Mouse (Mus musculus) urinary bladder, postnatal 4 days (tissue): Measurements from ENCODE around the gene Irf1.

Experiments
- DNase-seq, 2 experiments: peaks; one replicate each; pipeline ENCODE4 v3.0.0; 2021 to 2022; ENCODE audit warnings: low spot score in 2 of 2

Irf1 gene

DNA sequence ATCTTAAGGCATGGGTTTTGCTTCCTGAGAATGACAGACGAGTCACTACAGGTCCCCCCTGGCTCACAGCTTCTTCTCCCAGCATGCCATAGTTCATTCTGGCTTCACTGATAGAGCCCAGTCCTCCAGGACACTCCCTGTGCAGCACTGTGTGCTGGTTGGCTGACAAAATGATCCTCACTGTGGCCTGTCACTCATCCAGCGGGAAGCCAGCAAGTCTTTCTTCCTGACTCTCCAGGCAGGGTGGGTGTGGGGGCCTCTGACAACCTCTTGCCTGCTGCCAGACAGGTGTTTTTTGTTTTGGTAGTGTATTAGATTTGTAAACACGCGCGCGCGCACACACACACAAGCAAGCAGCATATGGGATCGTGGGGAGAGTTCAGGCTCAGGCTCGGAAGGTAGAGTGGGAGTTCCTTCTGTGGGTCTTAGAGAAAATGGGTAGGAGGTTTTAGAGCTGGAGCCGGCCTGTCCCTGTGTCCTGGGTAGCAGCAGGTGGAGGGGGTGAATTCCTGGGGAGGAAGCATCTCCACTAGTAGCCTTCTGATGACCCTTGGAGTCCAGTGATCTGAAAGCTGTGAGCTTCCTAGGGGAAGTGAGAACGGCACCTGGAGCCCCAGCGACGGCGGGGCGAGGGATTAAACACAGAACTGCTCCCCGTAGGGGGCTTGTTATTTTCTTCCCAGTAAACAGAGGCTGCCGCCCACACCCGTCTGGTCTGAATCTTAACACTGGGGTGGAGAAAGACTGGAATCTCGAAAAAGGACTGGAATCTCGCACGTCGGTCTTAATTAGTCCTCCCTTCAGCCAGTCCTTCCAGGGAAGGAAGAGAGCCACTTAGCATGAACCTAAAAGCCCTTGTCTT lies 10.0 kb upstream of the Irf1 start:
- peak in 1 of 2 experiments; percentile 56 for DNase-seq

GRCm38 (mm10) chr11:53761284-53761683 lies 8.5 kb upstream of the Irf1 start:
- DNase-seq: no peak

DNA sequence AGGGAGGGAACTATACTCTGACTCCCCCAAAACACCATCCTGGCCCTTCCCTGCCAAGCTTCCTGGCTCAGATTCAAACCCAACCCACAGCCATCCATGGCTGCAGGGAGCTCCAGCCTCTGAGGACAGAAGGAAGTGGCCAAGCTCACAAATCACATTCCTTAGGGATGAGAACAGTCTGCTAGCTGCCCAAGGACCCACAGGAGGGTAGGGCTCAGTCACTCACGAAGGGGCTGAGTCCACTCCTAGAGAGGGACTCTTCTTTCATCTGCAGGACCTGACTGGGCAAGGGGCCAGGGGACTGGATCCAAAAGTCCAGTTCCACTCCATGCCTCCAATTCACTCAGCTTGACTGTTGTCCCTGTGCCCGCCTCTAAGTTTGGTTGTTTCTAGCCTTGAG lies 8.0 kb upstream of the Irf1 start:
- DNase-seq: peak; percentile 72 to 81

GRCm38 (mm10) chr11:53762426-53762825 lies 7.4 kb upstream of the Irf1 start:
- DNase-seq: no peak

DNA sequence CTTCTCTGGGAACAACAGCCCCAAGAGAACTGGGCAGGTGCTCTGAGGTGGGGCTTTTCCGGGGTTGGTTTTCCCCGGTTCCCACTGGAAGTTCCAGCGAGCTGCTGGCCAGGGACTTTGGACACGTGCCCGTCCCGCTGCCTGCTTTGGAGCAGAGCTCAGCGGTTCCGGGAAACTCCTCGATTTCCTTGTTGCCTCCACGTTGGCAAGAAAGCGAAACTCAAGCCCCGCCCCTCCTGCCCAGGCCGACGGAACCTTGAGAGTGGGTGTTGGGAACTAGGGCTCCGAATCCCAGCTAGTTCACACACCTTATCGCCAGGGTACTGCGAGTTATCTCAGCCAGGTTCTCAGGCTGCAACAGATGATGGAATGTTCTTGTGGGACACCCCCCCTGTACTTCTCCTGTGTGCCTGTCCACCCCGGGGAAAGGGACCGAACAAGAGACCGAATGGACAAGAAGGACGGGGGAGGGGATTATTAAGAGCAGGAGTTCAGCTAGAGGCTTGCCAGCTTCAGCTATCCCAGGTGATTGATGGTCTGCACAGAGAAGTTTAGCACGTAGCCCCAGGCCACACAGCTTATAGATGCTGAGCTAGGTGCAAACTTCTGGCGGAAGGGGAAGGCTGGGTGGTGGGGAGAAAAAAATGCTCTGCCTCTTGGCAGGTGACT lies 6.9 kb upstream of the Irf1 start:
- DNase-seq: peak; percentile 80 to 88

DNA sequence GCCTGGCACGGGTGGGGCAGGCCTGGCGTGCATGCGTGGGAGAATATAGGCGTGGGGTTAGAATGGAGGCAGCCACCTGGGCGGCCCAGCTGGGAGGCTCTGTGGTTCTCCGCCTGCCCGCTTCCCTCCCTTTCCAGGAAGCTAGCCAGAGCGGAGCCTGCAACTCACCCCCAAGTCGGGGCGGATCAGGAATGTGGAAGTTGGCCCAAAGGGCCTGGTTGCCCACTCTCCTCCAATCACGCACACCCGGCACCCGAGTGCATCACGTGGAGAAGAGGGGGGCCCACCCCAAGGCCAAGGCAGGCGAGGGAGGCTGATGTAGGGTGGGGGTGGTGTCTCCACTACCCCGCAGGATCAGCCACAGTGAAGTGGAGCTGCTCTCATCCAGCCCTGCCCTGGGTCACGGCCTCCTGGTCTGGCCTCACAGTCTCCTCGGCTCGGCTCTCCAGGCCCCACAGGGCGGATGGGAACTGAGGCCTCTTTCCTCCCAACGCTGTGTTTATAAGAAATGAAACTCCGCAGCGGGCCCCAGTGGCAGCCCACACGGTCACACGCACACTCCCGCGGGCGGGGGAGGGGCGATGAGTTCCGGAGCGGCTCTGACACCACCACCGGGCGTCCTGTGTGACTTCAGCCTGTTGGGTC lies 6.2 kb upstream of the Irf1 start:
- DNase-seq: peak; percentile 88 to 91

DNA sequence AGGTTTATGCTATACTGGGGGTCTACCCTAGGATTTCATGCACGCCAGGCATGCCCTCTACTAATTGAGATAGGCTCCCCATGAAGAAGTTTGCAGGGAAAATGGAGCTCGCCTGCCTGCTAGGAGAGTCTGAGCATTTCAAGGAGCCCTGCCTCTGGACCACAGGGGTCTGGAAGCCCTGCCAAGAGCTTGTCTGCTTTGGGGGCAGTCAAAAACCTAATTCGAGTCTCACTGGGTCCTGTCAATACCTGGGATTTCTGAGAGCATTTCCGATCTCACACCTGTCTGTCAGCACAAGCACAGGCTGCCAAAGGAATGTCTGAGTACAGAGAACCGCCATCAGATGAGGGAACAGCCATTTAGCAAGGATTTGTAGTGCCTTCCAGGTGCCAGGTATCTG lies 5.2 kb upstream of the Irf1 start:
- no peak for DNase-seq

DNA sequence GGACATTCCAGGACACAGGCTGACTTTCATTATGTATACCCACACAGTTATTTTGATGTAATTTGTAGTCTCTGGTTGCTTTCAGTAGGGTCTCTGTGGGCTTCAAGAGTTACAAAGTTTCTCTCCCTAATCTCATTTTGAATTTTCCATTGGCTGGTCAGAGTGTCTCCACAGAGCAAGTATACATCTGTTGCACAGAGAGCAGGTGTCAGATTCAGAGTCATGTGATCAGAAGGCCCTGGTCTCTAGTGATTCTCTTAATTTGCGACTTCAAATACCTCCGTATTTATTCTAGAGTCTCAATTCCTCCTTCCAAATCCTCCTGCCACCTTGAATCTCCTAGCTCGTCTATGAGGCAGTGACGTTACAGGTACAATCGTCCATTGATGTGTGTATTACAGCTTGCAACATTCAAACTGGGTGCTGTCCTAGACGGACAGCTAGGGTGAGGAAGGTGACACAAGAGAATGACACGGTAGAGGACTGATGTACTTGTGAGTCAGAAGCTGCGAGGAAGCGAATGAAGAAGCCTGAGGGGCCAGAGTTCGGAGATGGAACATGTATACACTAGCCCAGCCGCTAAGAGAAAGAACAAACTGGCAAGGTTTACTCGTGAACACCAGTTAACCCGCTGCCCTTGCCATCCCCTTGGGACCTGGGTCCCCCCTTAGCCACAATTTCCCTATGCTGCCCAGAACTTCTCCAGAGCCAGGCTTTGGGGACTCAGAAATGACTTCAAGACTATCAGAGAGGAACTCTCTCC lies 1.2 kb upstream of the Irf1 start:
- DNase-seq: no peak

- no peak for DNase-seq
Observed at GRCm38 (mm10) chr11:53769185-53769576, 633 bp upstream of the Irf1 start.

DNA sequence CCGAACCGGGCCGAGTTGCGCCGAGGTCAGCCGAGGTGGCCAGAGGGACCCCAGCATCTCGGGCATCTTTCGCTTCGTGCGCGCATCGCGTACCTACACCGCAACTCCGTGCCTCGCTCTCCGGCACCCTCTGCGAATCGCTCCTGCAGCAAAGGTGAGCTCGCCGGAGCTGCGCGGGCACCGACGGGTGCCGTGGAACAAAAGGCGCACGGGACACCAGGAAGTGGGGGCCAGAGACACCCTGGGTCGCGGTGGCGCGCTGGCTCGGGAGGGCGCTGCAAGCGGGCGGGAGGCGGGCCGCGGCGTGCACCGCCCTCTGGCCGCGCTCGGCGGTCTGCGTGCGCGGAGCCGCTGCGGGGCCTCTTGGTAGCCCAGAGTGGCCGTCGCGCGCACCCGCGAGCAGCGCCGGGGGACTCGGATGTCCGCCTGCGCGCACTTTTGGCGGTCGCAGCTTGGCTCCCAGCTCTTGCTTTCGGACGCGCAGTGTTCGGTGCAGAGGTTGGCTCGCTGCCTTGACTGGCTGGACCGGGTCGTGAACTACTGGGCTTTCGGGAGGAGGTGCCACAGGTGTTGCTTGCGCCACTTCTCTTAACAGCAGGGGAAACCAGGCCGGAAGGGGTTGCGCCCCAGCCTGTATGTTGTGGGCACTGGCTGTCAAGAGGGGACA lies 444 bp downstream of the Irf1 start:
- DNase-seq: peak; percentile 78 to 80

- DNase-seq: no peak
Observed at GRCm38 (mm10) chr11:53771001-53771744, 1.4 kb downstream of the Irf1 start.

DNA sequence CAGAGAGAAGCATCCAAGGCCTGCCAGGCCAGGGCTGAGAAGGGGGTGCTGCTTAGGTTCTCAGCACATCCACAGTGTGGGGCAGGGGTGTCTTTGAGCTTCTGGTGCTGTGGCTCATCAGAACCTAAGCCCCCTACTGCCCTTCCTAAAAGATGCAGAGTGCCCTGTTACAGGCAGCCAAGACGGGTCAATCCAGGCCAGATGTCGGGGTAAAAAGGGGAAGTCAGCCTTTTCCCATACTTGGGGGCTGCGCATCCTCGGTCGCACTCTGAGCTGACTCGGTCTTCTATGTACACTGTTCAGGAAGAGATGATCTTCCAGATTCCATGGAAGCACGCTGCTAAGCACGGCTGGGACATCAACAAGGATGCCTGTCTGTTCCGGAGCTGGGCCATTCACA lies 2.7 kb downstream of the Irf1 start:
- no peak for DNase-seq

- DNase-seq: no peak
Observed at GRCm38 (mm10) chr11:53773087-53773486, 3.3 kb downstream of the Irf1 start, which contains the start of gene Gm17334. Gene Gm17334, minus strand, starts transcription at chr11:53773187.

DNA sequence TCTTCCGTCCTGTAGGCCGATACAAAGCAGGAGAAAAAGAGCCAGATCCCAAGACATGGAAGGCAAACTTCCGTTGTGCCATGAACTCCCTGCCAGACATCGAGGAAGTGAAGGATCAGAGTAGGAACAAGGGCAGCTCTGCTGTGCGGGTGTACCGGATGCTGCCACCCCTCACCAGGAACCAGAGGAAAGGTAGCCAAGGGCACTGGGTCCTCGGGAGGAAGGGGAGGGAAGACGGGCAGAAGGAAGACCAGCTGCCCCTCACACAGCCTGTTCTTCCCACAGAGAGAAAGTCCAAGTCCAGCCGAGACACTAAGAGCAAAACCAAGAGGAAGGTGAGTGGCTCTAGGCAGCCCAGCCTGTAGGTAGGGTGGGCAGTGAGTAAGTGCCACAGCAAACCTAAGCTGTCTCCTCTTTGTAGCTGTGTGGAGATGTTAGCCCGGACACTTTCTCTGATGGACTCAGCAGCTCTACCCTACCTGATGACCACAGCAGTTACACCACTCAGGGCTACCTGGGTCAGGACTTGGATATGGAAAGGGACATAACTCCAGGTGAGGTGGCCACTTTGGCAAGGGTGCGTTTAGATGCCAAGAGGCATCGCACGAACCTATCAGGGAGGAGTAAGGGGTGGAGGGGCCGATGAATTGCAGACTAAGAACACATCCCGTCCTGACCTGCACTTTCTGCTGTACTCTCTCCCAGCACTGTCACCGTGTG lies 4.0 kb downstream of the Irf1 start:
- no peak for DNase-seq

DNA sequence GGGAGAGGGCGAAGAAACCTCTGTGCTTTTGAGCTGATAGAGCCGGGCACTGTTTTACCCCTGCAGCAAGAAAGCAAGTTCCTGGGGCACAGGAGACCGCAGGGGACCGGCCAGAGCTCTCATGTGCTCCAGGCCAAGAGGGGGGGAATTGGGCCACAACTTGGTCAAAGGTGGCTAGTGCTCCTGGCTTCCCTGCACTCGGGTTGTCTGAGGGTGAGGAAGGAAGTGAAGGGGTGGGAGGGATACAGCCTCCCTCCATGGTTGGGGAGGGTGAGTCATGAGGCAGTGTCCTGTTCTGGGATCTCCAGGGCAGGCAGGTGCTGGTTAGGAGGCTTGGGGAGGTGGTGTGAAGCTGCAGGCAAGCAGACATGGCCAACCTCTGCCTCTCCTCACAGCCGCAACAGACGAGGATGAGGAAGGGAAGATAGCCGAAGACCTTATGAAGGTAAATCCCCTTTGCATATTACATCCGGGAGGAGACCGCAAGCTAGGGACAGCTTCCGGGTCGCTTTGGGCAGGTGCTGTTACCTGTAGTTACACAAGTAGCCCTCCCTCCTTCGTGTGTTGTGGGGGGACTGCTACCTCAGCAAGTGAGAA lies 4.9 kb downstream of the Irf1 start:
- no peak for DNase-seq

DNA sequence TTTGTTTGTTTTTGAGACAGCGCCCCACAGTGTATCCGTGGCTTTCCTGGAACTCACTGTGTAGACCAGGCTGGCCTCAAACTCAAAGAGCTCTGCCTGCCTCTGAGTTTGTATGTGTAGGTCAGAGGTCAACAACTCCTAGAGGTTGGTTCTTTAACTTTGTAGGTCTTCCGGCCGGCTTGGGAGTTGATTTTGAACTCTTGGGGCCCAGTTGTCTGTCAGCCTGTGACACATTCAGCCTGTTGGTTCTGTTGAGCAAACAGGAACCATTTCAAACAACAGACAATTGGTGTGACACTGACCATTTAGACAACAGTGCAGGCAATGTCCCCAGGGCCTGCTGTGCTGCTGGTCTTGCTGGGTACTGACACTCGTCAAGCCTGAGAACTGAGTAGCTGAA lies 7.9 kb downstream of the Irf1 start:
- no peak for DNase-seq

DNA sequence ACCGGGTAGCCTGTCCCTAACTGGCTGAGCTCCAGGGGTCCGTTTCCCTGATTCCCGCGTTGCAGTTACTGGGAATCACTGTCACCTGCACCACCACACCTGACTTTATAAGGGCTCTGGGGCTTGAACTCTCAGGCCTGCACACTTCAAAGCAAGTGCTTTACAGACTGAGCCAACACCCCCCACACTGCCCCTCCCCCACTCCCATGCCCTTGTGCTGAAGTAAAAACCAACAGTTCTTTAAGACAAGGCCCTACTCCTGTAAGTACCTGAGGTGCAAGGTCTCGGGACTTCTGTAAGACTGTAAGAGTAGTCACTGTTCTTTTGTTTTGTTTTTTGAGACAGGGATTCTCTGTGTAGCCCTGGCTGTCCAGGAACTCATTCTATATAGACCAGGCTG lies 8.6 kb downstream of the Irf1 start:
- DNase-seq: no peak

- no peak for DNase-seq
Observed at GRCm38 (mm10) chr11:53779808-53780207, 10.0 kb downstream of the Irf1 start.

DNA sequence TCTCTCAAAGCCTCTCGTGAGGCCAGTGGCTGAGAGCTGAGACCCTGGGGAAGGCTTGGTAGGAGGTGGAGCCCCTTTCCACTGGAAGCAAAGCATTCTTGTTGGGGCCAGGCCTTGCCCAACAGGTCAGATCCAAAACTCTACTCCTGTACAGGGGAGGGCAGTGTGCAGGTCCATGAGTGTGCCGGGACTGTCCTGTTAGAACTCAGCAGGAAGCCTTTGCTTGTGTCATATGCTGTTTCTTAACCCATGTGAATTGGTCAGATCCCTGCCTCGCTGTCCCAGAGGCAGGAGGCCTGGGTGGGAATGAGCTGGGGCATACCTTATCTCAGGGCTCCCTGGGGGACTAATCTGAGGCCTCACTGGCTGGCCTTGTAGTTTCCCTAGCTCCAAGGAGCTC lies 10.4 kb downstream of the Irf1 start:
- no peak for DNase-seq
